Mouse (Mus musculus): ENCODE data around the gene Atp1b1. TPM values are rescaled to one million over a fixed set of nuclear protein-coding genes. Genes with fewer than 3 reads are reported as not detected.

The Atp1b1 gene
- polyA plus RNA-seq, 1 experiment from 2014 or later, result 428 TPM

GRCm38 (mm10) chr1:164451346-164451745 is 6.8 kb downstream of the Atp1b1 start:
- Histone ChIP-seq H3K9ac (replicated peaks) (no peak overlapping the region), H3K4me3 (replicated peaks) (no peak overlapping the region), H3K9me3 (replicated peaks) (no peaks in the 10 kb centered on the region), H3K4me2 (no peak overlapping the region), H3K4me1 (peaks cover 22% of the 10 kb centered on the region), H3K27me3 (replicated peaks) (no peaks in the 10 kb centered on the region), H3K36me3 (peaks cover 58% of the 10 kb centered on the region), H3K27ac (replicated peaks) (no peak overlapping the region)
- WGBS, result 91% methylated on average over 5 of the region's 5 CpGs
- no peak for ATAC-seq (ENCODE audit: low FRiP score)

GRCm38 (mm10) chr1:164450644-164451043 is 7.5 kb downstream of the Atp1b1 start:
- Histone ChIP-seq H3K4me2 (no peak overlapping the region), H3K36me3 (peaks cover 64% of the 10 kb centered on the region), H3K9me3 (replicated peaks) (no peaks in the 10 kb centered on the region), H3K4me3 (replicated peaks) (no peak overlapping the region), H3K9ac (replicated peaks) (no peak overlapping the region), H3K27me3 (replicated peaks) (no peaks in the 10 kb centered on the region), H3K4me1 (peaks cover 22% of the 10 kb centered on the region), H3K27ac (replicated peaks) (no peak overlapping the region)
- no peak for ATAC-seq (ENCODE audit: low FRiP score)
- WGBS, result 92% methylated on average over 4 of the region's 4 CpGs

- Histone ChIP-seq H3K36me3 (peaks cover 68% of the 10 kb centered on the region), H3K4me2 (no peak overlapping the region), H3K27me3 (replicated peaks) (no peaks in the 10 kb centered on the region), H3K27ac (replicated peaks) (no peak overlapping the region), H3K4me3 (replicated peaks) (no peak overlapping the region), H3K4me1 (peaks cover 22% of the 10 kb centered on the region), H3K9me3 (replicated peaks) (no peaks in the 10 kb centered on the region), H3K9ac (replicated peaks) (no peak overlapping the region)
- ATAC-seq (ENCODE audit: low FRiP score), result no peak
- WGBS, result 92% methylated on average over 4 of the region's 4 CpGs
Observed at GRCm38 (mm10) chr1:164450231-164450630, 7.9 kb downstream of the Atp1b1 start.

- Histone ChIP-seq H3K4me3 (replicated peaks) (no peak overlapping the region), H3K27me3 (replicated peaks) (no peaks in the 10 kb centered on the region), H3K9ac (replicated peaks) (no peak overlapping the region), H3K4me1 (peaks cover 16% of the 10 kb centered on the region), H3K27ac (replicated peaks) (no peak overlapping the region), H3K9me3 (replicated peaks) (no peaks in the 10 kb centered on the region), H3K4me2 (no peak overlapping the region), H3K36me3 (peaks cover 72% of the 10 kb centered on the region)
- 94% methylated on average over 8 of the region's 8 CpGs for WGBS
- ATAC-seq (ENCODE audit: low FRiP score), result no peak
Observed at GRCm38 (mm10) chr1:164449626-164450025, 8.5 kb downstream of the Atp1b1 start.

- ATAC-seq (ENCODE audit: low FRiP score), result no peak
- H3K9ac ChIP-seq (replicated peaks), result no peak overlapping the region
- no peak overlapping the region for H3K27ac ChIP-seq (replicated peaks)
- no peak overlapping the region for H3K4me2 ChIP-seq
- WGBS, result 93% methylated on average over 6 of the region's 6 CpGs
- no peak overlapping the region for H3K4me3 ChIP-seq (replicated peaks)
- H3K27me3 ChIP-seq (replicated peaks), result no peaks in the 10 kb centered on the region
- no peaks in the 10 kb centered on the region for H3K9me3 ChIP-seq (replicated peaks)
- peaks cover 77% of the 10 kb centered on the region for H3K36me3 ChIP-seq
- H3K4me1 ChIP-seq, result no peaks in the 10 kb centered on the region
Observed at GRCm38 (mm10) chr1:164447521-164447920, 10.6 kb downstream of the Atp1b1 start.

- no peak for ATAC-seq (ENCODE audit: low FRiP score)
- H3K4me2 ChIP-seq, result no peak overlapping the region
- H3K27me3 ChIP-seq (replicated peaks), result no peaks in the 10 kb centered on the region
- no peaks in the 10 kb centered on the region for H3K4me1 ChIP-seq
- no peak overlapping the region for H3K9ac ChIP-seq (replicated peaks)
- H3K9me3 ChIP-seq (replicated peaks), result no peaks in the 10 kb centered on the region
- peaks cover 78% of the 10 kb centered on the region for H3K36me3 ChIP-seq
- no peak overlapping the region for H3K4me3 ChIP-seq (replicated peaks)
- no peak overlapping the region for H3K27ac ChIP-seq (replicated peaks)
- 95% methylated on average over 10 of the region's 10 CpGs for WGBS
Observed at GRCm38 (mm10) chr1:164446535-164446934, 11.6 kb downstream of the Atp1b1 start.

GRCm38 (mm10) chr1:164445620-164446162 is 12.5 kb downstream of the Atp1b1 start:
- Histone ChIP-seq H3K27ac (replicated peaks) (no peak overlapping the region), H3K36me3 (peaks cover 78% of the 10 kb centered on the region), H3K4me3 (replicated peaks) (no peak overlapping the region), H3K9me3 (replicated peaks) (no peaks in the 10 kb centered on the region), H3K27me3 (replicated peaks) (no peaks in the 10 kb centered on the region), H3K4me1 (no peaks in the 10 kb centered on the region), H3K9ac (replicated peaks) (no peak overlapping the region), H3K4me2 (no peak overlapping the region)
- 78% methylated on average over 5 of the region's 5 CpGs for WGBS
- ATAC-seq (ENCODE audit: low FRiP score), result no peak

GRCm38 (mm10) chr1:164441408-164441974 is 16.7 kb downstream of the Atp1b1 start:
- H3K36me3 ChIP-seq, result peaks cover 86% of the 10 kb centered on the region
- no peak for ATAC-seq (ENCODE audit: low FRiP score)
- 71% methylated on average over 18 of the region's 18 CpGs for WGBS

GRCm38 (mm10) chr1:164440708-164441407 is 17.3 kb downstream of the Atp1b1 start:
- ATAC-seq (ENCODE audit: low FRiP score), result no peak
- H3K4me3 ChIP-seq (replicated peaks), result no peak overlapping the region
- no peak overlapping the region for H3K9ac ChIP-seq (replicated peaks)
- H3K4me1 ChIP-seq, result no peaks in the 10 kb centered on the region
- H3K36me3 ChIP-seq, result peaks cover 85% of the 10 kb centered on the region
- H3K4me2 ChIP-seq, result no peak overlapping the region
- no peak overlapping the region for H3K27ac ChIP-seq (replicated peaks)
- WGBS, result 87% methylated on average over 11 of the region's 11 CpGs
- H3K27me3 ChIP-seq (replicated peaks), result no peaks in the 10 kb centered on the region
- no peaks in the 10 kb centered on the region for H3K9me3 ChIP-seq (replicated peaks)

More at GRCm38 (mm10) chr1:164441408-164441974, 16.7 kb downstream of the Atp1b1 start:
- H3K9ac ChIP-seq (replicated peaks), result no peak overlapping the region
- H3K4me2 ChIP-seq, result no peak overlapping the region
- H3K27me3 ChIP-seq (replicated peaks), result no peaks in the 10 kb centered on the region
- no peak overlapping the region for H3K27ac ChIP-seq (replicated peaks)
- no peaks in the 10 kb centered on the region for H3K4me1 ChIP-seq
- no peaks in the 10 kb centered on the region for H3K9me3 ChIP-seq (replicated peaks)
- no peak overlapping the region for H3K4me3 ChIP-seq (replicated peaks)

GRCm38 (mm10) chr1:164440230-164440629 is 17.9 kb downstream of the Atp1b1 start:
- Histone ChIP-seq H3K27me3 (replicated peaks) (no peaks in the 10 kb centered on the region), H3K36me3 (peaks cover 79% of the 10 kb centered on the region), H3K9me3 (replicated peaks) (no peaks in the 10 kb centered on the region), H3K9ac (replicated peaks) (no peak overlapping the region), H3K4me2 (no peak overlapping the region), H3K4me1 (no peaks in the 10 kb centered on the region), H3K27ac (replicated peaks) (no peak overlapping the region), H3K4me3 (replicated peaks) (no peak overlapping the region)
- 93% methylated on average over 6 of the region's 6 CpGs for WGBS
- no peak for ATAC-seq (ENCODE audit: low FRiP score)

GRCm38 (mm10) chr1:164436749-164437148 is 21.4 kb downstream of the Atp1b1 start:
- Histone ChIP-seq H3K9me3 (replicated peaks) (no peaks in the 10 kb centered on the region), H3K36me3 (peaks cover 53% of the 10 kb centered on the region), H3K27me3 (replicated peaks) (no peaks in the 10 kb centered on the region), H3K4me1 (0 out of 2 replicates have a peak, but pooled peaks cover 2% of the 10 kb centered on the region), H3K4me3 (replicated peaks) (no peak overlapping the region), H3K27ac (replicated peaks) (no peak overlapping the region), H3K4me2 (no peak overlapping the region), H3K9ac (replicated peaks) (no peak overlapping the region)
- 90% methylated on average over 7 of the region's 7 CpGs for WGBS
- no peak for ATAC-seq (ENCODE audit: low FRiP score)

- Histone ChIP-seq H3K4me2 (no peak overlapping the region), H3K4me3 (replicated peaks) (no peak overlapping the region), H3K4me1 (0 out of 2 replicates have a peak, but pooled peaks cover 2% of the 10 kb centered on the region), H3K27ac (replicated peaks) (no peak overlapping the region), H3K36me3 (peaks cover 26% of the 10 kb centered on the region), H3K27me3 (replicated peaks) (no peaks in the 10 kb centered on the region), H3K9me3 (replicated peaks) (no peaks in the 10 kb centered on the region), H3K9ac (replicated peaks) (no peak overlapping the region)
- WGBS, result 38% methylated on average over 6 of the region's 6 CpGs
- no peak for ATAC-seq (ENCODE audit: low FRiP score)
Observed at GRCm38 (mm10) chr1:164434049-164434448, 24.1 kb downstream of the Atp1b1 start.
